Mouse (Mus musculus) left cerebral cortex, postnatal 14 days (tissue): ENCODE measurements at regions not wholly inside any gene's neighbourhood (a gene's known extent, or its start where the extent isn't known, plus 50 kb on each side); places are given as distances from the start of the nearest gene placed in this dataset.

Source experiments
- DNase-seq, 2 experiments: peaks; one replicate each; pipeline ENCODE4 v3.0.0; 2021 to 2022; ENCODE audit warnings: low spot score in 2 of 2, mixed read lengths in 1 of 2
- intact Hi-C: fragments of 180-260 bp; cut with DNase I; formaldehyde crosslinking; loops from one replicate; pipeline ENCODE4 v1.15.1; 2025

DNA sequence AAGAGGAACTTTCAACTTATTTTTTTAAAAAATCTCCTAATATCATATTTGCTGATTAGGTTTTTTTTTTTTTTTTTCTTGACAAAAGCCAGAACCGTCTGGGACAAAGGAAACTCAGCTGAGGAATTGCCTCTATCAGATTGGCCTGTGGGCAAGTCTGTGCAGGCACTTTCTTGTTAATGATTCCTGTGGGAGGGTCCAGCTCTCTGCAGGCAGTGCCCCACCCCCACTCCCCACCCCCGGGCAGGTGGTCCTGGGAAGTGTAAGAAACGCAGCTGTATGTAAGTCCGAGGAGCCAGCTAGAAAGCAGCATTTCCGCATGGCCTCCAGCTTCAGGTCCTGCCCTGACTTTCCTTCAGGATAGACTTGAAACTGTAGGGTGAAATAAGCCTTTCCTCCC lies 377.7 kb downstream of the Sox2 start:
- DNase-seq: no peak
- intact Hi-C loops: no loop called here

- DNase-seq: peak; percentile 15 to 27
- intact Hi-C loops: no loop called here
Observed at GRCm38 (mm10) chr3:35029924-35030323, 379.7 kb downstream of the Sox2 start.

DNA sequence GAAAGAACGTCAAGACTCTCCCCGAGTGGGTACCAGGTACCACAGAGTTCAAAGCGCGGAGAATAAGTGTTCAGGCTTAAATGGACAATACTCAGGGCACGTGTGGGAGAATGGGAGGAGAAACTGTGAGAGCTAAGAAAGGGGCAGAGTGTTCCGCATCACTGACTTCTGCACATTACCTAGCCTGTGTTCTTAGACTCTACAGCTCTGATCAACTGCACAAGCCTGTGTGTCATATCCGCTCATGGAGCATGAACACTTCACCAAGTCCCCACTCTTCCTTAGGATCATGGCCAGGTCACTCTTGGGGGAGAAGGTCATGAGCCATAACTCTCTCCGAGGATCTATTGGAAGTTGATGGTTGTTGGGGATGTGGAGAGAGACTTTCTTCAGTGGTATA lies 383.4 kb downstream of the Sox2 start:
- intact Hi-C loops: no loop called here
- no peak for DNase-seq

- intact Hi-C loops: no loop called here
- no peak for DNase-seq
Observed at GRCm38 (mm10) chr3:35035234-35035633, 385.0 kb downstream of the Sox2 start.

GRCm38 (mm10) chr3:35043705-35044104 lies 393.5 kb downstream of the Sox2 start:
- intact Hi-C loops: no loop called here
- no peak for DNase-seq

GRCm38 (mm10) chr3:35059438-35059837 lies 409.2 kb downstream of the Sox2 start:
- no peak for DNase-seq
- intact Hi-C loops: no loop called here

GRCm38 (mm10) chr3:35060042-35060441 lies 409.8 kb downstream of the Sox2 start:
- no peak for DNase-seq
- intact Hi-C loops: no loop called here

DNA sequence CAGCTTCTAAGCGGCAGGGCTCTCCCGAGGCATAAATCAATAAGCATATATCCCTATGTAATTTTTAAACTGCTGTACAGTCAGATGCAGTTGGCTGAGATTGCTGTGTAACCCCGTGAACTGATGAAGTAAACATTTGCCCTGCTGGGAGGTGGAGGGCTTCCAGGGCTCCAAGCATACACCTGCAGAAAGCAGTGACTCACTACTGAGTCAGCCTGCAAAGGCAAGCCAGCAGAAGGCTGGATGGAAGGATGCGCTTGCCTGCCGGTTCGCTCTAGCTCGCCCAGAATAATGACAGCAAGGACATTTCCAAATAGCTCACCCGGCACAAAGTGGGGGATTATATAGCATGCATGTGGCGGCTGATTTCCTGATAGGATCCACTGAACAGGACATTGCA lies 416.6 kb downstream of the Sox2 start:
- DNase-seq: peak; percentile 38
- intact Hi-C loops: no loop called here

DNA sequence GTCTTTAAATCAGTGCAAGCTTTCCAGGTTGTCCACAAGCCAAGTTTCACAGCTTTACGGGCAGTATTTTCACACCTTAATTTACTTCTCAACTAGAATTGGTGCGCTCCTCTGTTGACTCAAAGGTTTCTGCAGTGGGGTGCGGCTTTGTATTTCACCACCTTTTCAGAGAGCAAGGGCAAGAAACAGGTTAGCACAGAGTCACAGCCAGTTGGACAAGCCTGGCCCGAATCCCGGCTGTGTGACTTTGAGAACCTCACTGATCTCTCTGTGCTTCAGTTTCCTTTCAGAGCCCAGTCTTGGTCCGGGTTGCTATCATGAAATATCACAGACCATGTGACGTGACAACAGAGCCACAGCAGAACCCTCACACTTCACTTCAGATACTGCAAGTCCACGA lies 418.4 kb downstream of the Sox2 start:
- DNase-seq: no peak
- intact Hi-C loops: no loop called here

DNA sequence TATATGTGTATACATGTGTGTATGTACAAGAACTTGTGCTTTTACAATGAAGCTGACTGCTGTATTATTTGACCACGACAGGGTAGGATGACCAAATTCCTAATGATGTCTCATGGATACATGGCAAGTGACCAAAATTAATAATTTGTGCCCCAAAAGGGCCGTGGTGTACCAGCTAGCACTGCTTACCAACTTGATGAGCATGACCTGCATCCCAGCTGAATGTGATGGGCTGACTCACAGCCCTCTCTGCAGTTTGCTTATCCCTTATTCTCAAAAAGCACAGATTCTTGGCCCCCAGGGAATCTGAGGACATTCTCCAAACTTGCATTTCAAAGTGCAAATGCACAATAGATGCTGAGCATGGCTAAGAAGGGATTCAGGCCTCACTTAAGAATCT lies 420.8 kb downstream of the Sox2 start:
- intact Hi-C loops: no loop called here
- DNase-seq: no peak

DNA sequence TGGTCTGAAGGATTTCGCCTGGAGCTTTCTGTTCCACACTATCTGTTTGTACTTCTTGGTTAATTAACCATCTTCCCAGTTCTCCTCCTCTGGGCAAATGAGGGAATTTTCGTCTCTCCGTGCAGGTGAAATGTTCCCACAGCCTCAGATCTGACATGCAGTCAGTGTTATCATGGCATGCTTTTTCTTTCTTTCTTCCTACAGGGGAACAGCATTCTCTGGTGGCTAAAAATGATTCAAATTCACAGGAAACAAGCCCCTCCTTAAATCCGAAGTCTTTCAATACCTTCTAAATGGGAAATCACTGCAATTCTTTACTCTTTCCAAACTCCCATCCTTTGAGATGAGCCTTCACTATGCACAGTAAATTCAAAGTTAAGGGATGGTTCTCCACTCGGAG lies 429.7 kb downstream of the Sox2 start:
- intact Hi-C loops: no loop called here
- no peak for DNase-seq

GRCm38 (mm10) chr3:35084091-35084867 lies 434.1 kb downstream of the Sox2 start:
- intact Hi-C loops: no loop called here
- no peak for DNase-seq

- intact Hi-C loops: no loop called here
- DNase-seq: peak; percentile 64 to 68
Observed at GRCm38 (mm10) chr3:35088241-35089080, 438.3 kb downstream of the Sox2 start.

GRCm38 (mm10) chr3:35090496-35091133 lies 440.4 kb downstream of the Sox2 start:
- peak in 1 of 2 experiments; percentile 35 for DNase-seq
- intact Hi-C loops: no loop called here

- intact Hi-C loops: no loop called here
- DNase-seq: no peak
Observed at GRCm38 (mm10) chr3:35093001-35093400, 442.8 kb downstream of the Sox2 start.

- intact Hi-C loops: no loop called here
- DNase-seq: no peak
Observed at GRCm38 (mm10) chr3:35095221-35095620, 445.0 kb downstream of the Sox2 start.

- intact Hi-C loops: no loop called here
- no peak for DNase-seq
Observed at GRCm38 (mm10) chr3:35096381-35096780, 446.2 kb downstream of the Sox2 start.

DNA sequence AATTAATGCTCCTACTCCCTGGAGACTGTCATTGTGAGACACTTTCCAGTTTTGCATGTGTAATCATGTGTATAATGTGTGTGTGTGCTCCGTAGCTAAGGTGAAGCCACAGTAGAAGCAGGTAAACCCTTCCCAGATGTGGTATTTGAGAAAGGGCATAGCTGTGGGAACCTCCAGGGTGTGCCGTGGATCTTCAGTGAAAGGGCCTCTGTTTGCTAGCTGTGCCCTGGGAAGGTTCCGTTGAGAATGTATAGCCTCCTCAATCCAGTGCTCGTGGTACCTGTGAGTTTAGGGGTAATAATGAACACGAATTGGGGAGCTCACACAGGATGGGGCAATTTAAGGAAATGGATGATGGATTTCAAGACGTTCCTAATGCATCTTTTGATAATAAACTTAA lies 447.6 kb downstream of the Sox2 start:
- intact Hi-C loops: no loop called here
- no peak for DNase-seq

- intact Hi-C loops: no loop called here
- DNase-seq: no peak
Observed at GRCm38 (mm10) chr3:35099226-35099625, 449.0 kb downstream of the Sox2 start.

DNA sequence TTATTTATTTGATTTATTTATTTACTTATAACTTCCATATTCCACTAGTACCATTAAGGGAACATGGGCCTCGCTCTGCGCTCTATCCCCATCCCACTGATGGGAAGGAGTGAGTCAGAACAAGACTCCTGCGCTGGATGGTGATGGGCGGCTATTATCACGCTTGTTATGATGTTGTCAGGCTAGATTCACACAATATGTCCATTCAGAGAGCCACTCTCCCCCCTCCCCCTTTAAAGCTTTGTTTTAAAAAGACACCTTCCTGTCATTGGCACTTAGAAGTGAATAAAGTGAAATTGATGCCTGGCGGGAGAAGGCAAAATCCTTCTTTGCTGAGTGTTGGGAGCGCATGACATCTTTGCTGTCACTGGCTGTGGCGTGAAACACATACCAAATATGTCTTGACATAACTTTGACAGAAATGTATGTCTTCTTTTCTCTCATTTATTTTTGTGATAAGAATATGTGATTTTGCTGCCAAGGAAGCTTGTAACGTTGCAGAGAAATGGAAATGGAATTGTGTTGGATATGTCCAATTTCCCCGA lies 449.7 kb downstream of the Sox2 start:
- DNase-seq: no peak
- intact Hi-C loops: loop anchor here (10.0 kb wide), 3 partner anchors 385 to 865 kb away; no protein-coding TSS in a partner anchor
